In the genomic region with DNA sequence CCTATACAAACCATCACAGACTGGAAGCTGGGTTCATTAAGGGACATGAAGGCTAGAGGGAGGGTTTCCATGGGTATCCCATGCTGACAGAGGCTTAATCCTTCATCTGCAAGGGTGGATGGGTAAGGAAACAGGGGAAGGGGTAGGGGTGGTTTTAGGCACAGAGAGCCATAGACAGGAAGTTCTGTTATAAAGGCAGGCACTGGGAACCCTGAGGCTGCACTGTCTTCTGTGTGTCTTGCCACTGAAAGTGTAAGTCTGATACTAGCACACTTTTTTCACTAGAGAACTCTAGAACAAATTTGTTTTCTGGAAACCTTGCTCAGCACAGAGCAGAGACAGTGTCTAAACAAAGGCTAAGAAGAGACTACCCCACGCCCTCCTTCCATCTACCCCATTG, we compare ENCODE assay signal across 15 mouse cellular contexts.
DNase-seq lines count a peak whose midpoint lies in the region; ATAC-seq and TF ChIP-seq lines count a peak whose summit lies in the region.
"Had no signal": no experiment of that assay in that cellular context is flagged by ENCODE, and none has a peak within 500 bp of the region (broad histone marks: within the 10 kb centered on the region; RNA-seq: fewer than 3 reads in every experiment).

No protein-coding gene starts in this region.

- H3K36me3 ChIP-seq in kidney, postnatal 0 days (ENCODE audit: insufficient read depth, low read length), result no peaks in the 10 kb centered on the region
- H3K36me3 ChIP-seq in embryonic facial prominence, embryonic 14.5 days (ENCODE audit: control insufficient read depth, insufficient read depth, low read length), result no peaks in the 10 kb centered on the region
- H3K36me3 ChIP-seq in limb, embryonic 14.5 days (ENCODE audit: control insufficient read depth, insufficient read depth, low read length), result no peaks in the 10 kb centered on the region
- no peaks in the 10 kb centered on the region for H3K36me3 ChIP-seq in heart, adult 2 months (ENCODE audit: control insufficient read depth, insufficient read depth, low read length)
- H3K36me3 ChIP-seq: midbrain, embryonic 12.5 days; neural tube, embryonic 12.5 days had no signal

- no peak for ATAC-seq in kidney, postnatal 0 days (replicated peaks; ENCODE audit: low FRiP score, low read depth)
- peak; percentile 37 for ATAC-seq in CD4-positive, CD25-positive, alpha-beta regulatory T cell, adult 4 months
- no peak for ATAC-seq in embryonic facial prominence, embryonic 14.5 days (ENCODE audit: low read depth)
- no peak for ATAC-seq in limb, embryonic 14.5 days (ENCODE audit: low FRiP score, low read depth)
- ATAC-seq: forebrain, postnatal 0 days had no signal

- DNase-seq in kidney, postnatal 0 days (ENCODE audit: low spot score), result no peak
- no peak for DNase-seq in kidney, adult 9 months
- DNase-seq in embryonic facial prominence, embryonic 14.5 days (ENCODE audit: low spot score), result no peak
- no peak for DNase-seq in limb, embryonic 14.5 days (ENCODE audit: low spot score)
- DNase-seq in adrenal gland, postnatal 14 days, result no peak
- DNase-seq in heart, adult 2 months, result no peak
- DNase-seq: cerebellum, postnatal 14 days; forebrain, postnatal 0 days; gastrocnemius, postnatal 25 days; kidney, adult 11 months; layer of hippocampus, adult 9-11 months; lung, postnatal 10 days had no signal

- intact Hi-C loops in heart, adult 2 months (cut with DNase I), result no loop called here

- H3K4me3 ChIP-seq in kidney, postnatal 0 days (replicated peaks; ENCODE audit: low read depth, low read length), result no peak overlapping the region
- H3K4me3 ChIP-seq in embryonic facial prominence, embryonic 14.5 days (ENCODE audit: low read depth, low read length), result no peak overlapping the region
- H3K4me3 ChIP-seq in limb, embryonic 14.5 days (replicated peaks; ENCODE audit: low read length), result no peak overlapping the region
- H3K4me3 ChIP-seq in heart, adult 2 months, result no peak overlapping the region
- H3K4me3 ChIP-seq: midbrain, embryonic 12.5 days; neural tube, embryonic 12.5 days had no signal

- no peak overlapping the region for H3K9ac ChIP-seq in kidney, postnatal 0 days (ENCODE audit: low read depth, low read length)
- no peak overlapping the region for H3K9ac ChIP-seq in embryonic facial prominence, embryonic 14.5 days (ENCODE audit: low read depth, low read length)
- no peak overlapping the region for H3K9ac ChIP-seq in limb, embryonic 14.5 days (ENCODE audit: low read depth, low read length, severe bottlenecking)
- no peak overlapping the region for H3K9ac ChIP-seq in heart, adult 2 months (ENCODE audit: low read depth, low read length)
- H3K9ac ChIP-seq: forebrain, postnatal 0 days; midbrain, embryonic 12.5 days; neural tube, embryonic 12.5 days had no signal

- H3K4me1 ChIP-seq in kidney, postnatal 0 days (replicated peaks; ENCODE audit: insufficient read depth, low read length), result peaks cover 14% of the 10 kb centered on the region; the same call in 1 of the 2 replicates
- H3K4me1 ChIP-seq in embryonic facial prominence, embryonic 14.5 days (ENCODE audit: control insufficient read depth, insufficient read depth, low read length), result peaks cover 14% of the 10 kb centered on the region
- H3K4me1 ChIP-seq in limb, embryonic 14.5 days (ENCODE audit: control insufficient read depth, insufficient read depth, low read length), result peaks cover 36% of the 10 kb centered on the region
- H3K4me1 ChIP-seq in heart, adult 2 months (ENCODE audit: control insufficient read depth, insufficient read depth, low read length), result peaks cover 10% of the 10 kb centered on the region

- WGBS in kidney, postnatal 0 days, result 94% methylated on average over 1 of the region's 1 CpGs
- 89% methylated on average over 1 of the region's 1 CpGs for WGBS in embryonic facial prominence, embryonic 14.5 days
- WGBS in limb, embryonic 14.5 days, result 84% methylated on average over 1 of the region's 1 CpGs
- WGBS in heart, adult 2 months, result 96% methylated on average over 1 of the region's 1 CpGs

- no peak for TF ChIP-seq CTCF in kidney, postnatal 0 days (IDR thresholded peaks at IDR 0.05; ENCODE audit: low read depth)
- TF ChIP-seq CTCF in heart, adult 2 months (IDR thresholded peaks at IDR 0.05), result no peak

- no peak for TF ChIP-seq EP300 in heart, adult 2 months (IDR thresholded peaks at IDR 0.05; ENCODE audit: insufficient read depth, low read depth, low read length)

- no peaks in the 10 kb centered on the region for H3K27me3 ChIP-seq in kidney, postnatal 0 days (ENCODE audit: insufficient read depth, low read length)
- no peaks in the 10 kb centered on the region for H3K27me3 ChIP-seq in embryonic facial prominence, embryonic 14.5 days (replicated peaks; ENCODE audit: control insufficient read depth, insufficient read depth, low read length)
- H3K27me3 ChIP-seq in limb, embryonic 14.5 days (ENCODE audit: control insufficient read depth, insufficient read depth, low read length), result no peaks in the 10 kb centered on the region
- no peaks in the 10 kb centered on the region for H3K27me3 ChIP-seq in heart, adult 2 months (ENCODE audit: control insufficient read depth, insufficient read depth, low read length)
- H3K27me3 ChIP-seq: midbrain, embryonic 12.5 days; neural tube, embryonic 12.5 days had no signal

- no peaks in the 10 kb centered on the region for H3K9me3 ChIP-seq in kidney, postnatal 0 days (replicated peaks; ENCODE audit: low read length)
- H3K9me3 ChIP-seq in embryonic facial prominence, embryonic 14.5 days (ENCODE audit: control insufficient read depth, low read length), result no peaks in the 10 kb centered on the region
- H3K9me3 ChIP-seq in limb, embryonic 14.5 days (ENCODE audit: control insufficient read depth, low read length), result no peaks in the 10 kb centered on the region
- H3K9me3 ChIP-seq: midbrain, embryonic 12.5 days; neural tube, embryonic 12.5 days had no signal

- no peak overlapping the region for H3K4me2 ChIP-seq in kidney, postnatal 0 days (ENCODE audit: low read length)
- H3K4me2 ChIP-seq in embryonic facial prominence, embryonic 14.5 days (ENCODE audit: low read depth, low read length), result no peak overlapping the region
- H3K4me2 ChIP-seq in limb, embryonic 14.5 days (replicated peaks; ENCODE audit: low read depth, low read length, severe bottlenecking), result no peak overlapping the region
- H3K4me2 ChIP-seq: midbrain, embryonic 12.5 days; neural tube, embryonic 12.5 days had no signal

- H3K27ac ChIP-seq in kidney, postnatal 0 days, result peak overlapping the region; percentile 61; the same call in 1 of the 2 replicates
- peak overlapping the region; percentile 69 for H3K27ac ChIP-seq in embryonic facial prominence, embryonic 14.5 days (replicated peaks; ENCODE audit: low read depth, low read length)
- peak overlapping the region; percentile 75 for H3K27ac ChIP-seq in limb, embryonic 14.5 days (replicated peaks; ENCODE audit: low read depth, low read length)
- H3K27ac ChIP-seq in heart, adult 2 months, result no peak overlapping the region
- H3K27ac ChIP-seq: midbrain, embryonic 12.5 days; neural tube, embryonic 12.5 days had no signal

- no peaks in the 10 kb centered on the region for H3K79me2 ChIP-seq in heart, adult 2 months (replicated peaks; ENCODE audit: control insufficient read depth, insufficient read depth, low read length)

- no peak for TF ChIP-seq POLR2A in limb, embryonic 14.5 days (IDR thresholded peaks at IDR 0.05; ENCODE audit: borderline replicate concordance, extremely low read depth, insufficient read depth, insufficient read length)
- no peak for TF ChIP-seq POLR2A in heart, adult 2 months (IDR thresholded peaks at IDR 0.05; ENCODE audit: insufficient read depth, low read depth, low read length)
